Mouse (Mus musculus) heart, adult 11 months (tissue): ENCODE data around the gene Vrtn.
A peak's percentile ranks its signal among the peaks of the same experiment; 100 is the strongest.

Source experiments
- DNase-seq: peaks from one replicate; pipeline ENCODE4 v3.0.0; 2022

Vrtn gene

DNA sequence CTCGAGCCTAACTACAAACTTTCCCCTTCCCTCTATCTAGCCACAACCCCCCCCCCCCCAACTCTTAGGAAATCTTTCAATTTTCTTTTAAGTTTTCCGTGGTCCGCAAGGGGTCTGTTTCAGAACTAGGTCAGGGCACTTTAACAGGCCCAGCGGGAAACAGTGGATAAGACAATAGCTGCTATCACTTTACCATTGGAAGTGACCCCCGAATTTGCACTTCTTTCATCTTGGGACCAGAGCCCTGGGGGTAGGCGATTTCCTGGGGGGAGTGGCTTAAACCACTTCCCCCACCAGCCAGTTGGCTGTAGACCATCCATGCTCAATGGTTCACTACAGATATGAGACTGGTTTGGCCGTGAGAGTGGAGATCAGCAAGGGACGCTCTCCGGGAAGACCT is at the start of gene Vrtn:
TSS of gene Vrtn (plus strand) at position 366 of the 400 bp plus-strand sequence.
- no peak for DNase-seq

DNA sequence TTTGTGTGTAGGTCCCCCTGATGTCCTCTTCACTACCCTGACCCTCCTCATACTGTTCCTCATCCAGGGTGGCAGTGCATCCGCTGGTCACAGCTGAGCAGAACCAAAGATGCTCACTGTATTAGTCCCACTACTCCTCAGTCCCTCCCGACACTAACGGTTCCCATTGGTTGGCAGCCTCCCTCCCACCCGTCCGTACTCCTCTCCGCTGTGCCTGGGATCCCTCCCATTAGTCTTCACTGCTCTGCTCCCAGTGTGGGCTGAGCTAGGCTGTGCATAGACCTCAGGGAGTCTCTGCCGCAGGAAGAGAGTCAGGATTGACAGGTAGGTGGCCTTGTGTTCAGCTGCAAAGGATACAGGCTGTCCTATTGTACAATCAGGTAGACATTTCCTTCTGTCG is 42.5 kb upstream of the Vrtn start:
- no peak for DNase-seq

DNA sequence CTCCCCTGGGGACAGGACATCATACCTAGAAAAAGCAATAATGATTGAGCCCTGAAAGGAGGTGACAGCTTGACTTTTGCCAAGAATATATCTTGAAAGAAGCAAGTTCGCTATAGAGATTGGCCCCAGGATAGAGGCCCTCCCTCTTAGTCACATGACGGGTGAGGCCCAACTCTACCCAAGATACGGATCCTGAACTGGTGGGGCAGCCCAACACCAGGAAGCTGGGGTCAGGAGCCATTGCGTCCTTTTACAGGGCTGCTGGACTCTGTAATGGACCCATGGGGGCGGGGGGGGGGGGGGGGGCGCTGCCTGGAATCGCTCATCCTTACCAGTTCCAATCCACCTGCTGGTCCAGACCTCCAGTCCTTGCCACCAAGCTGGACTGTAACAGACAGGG is 36.8 kb upstream of the Vrtn start:
- no peak for DNase-seq

DNA sequence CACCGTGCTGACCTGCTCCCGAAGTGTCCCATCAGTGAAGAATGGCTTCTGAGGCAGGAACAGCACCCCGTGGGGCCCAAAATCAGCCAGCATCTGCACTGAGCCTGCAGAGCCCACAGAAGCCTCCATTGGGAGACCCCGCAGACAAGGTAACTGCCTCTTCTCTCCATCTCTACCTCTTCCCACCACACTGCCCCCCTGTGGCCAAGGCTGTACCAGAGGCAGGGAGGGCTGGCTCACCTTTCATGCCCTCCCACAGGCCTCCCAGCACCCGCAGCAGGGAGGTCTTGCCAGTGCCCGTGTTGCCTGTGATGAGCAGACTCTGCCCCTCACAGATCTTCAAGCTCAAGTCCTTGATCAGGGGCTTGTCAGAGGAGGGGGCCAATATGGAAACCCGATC is 35.0 kb upstream of the Vrtn start:
- no peak for DNase-seq

DNA sequence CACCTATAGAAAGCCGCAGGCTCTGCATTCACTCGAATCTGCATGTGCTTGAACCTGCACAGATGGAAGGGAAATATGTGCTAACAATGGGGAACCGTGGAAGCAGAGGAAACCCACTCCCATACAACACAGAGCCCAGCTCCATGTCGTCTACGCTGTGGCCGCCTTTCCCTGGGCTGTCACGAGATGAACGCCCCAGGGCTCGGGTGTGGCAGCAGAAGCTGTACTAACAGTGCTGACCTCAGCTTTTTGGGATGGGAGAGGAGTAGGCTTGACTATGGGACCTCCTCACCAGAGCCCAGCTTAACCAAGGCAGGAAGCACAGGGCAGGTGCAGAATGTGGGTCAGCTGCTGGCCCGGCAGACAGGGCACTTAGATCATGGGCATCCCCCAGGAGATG is 29.1 kb upstream of the Vrtn start:
- DNase-seq, result no peak

DNA sequence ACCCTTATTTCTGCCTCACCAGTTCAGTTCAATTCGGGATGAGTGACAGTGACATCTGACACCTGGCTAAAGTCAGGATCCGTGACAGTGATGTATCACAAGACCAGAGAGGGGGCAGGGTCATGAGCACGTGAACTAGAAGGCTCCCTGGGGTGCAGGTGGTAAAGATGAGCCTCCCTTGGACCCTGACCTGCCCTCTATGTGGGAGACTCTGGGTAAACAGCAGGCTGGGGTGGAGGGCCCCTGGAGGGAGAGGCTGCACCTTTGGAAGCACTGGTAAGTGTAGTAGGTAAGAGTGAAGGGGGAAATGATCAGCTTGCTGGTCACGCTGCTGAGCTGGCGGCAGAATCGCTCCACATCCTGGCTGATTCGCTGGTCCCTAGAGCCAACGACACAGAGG is 28.3 kb upstream of the Vrtn start:
- DNase-seq, result no peak

DNA sequence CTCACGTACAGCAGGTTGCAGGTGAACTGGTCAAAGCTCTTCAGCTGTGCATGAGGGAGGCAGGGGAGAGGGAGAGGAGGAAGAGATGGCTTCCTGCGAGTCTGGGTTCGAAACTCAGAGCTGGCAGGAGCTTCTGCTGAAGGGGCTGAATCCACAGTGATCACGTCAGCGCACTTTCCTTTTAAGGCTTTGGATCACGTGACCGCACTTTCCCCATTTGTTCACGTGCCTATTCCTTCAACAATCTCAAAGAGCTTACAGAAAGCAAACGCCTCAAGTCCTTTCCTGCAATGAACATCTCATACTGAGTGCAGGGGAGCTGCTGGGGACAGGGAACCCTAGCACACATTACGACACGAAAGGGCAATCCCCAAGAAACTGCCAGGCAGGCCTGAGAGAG is 26.8 kb upstream of the Vrtn start:
- no peak for DNase-seq

DNA sequence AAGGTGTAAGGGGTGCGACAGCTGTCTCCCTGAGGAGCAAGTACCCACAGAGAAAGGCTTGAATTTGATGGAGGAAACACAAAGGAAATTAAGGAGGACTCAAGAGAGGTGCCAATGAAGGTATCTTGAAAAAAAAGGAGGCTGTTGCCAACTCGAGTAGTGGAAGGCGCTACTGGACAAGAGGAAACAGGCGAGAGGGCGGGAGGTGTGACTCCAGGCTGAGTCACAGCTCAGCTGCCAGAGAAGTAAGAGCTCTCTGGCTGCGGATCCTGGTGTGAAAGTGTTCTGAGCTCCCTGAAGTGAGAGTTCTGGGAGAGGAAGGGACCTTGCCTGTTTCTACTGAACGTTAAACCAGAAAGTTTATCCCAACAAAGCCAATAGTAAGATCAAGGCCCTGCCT is 26.3 kb upstream of the Vrtn start:
- no peak for DNase-seq

DNA sequence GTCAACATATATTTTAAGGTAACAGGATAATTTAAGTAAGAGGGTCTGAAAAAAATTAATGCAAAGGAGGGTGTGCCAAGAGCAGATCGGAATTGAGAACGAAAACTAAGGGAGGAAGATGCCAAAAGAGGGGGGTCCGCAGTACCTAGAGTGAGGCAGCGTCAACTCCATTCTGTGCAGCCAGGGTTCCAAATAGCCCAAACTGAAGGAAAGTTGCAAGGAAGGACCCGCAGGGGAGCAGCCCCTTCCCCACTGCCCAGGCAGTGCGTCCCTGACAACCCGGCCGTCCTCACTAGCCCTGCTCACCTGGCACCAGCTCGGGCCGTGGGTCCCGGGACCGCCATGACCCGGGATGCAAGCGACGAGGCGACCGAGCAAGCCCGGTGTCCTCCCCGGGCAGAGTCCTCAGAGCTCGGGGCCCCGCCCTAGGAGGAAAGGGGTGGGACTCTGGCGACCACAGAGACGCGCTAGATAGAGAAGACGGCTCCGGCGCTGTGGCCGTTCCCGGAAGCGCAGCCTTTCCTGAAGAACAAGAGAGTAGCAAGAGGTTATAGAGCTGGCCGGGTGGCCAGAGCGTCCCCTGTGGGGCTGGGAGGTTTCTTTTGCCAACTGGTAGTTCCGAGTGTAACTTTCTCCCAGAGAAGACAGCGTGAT is 23.7 kb upstream of the Vrtn start, which contains the start of gene Abcd4:
TSS of gene Abcd4 (minus strand) at position 437 of the 654 bp plus-strand sequence.
- peak; percentile 100 for DNase-seq

DNA sequence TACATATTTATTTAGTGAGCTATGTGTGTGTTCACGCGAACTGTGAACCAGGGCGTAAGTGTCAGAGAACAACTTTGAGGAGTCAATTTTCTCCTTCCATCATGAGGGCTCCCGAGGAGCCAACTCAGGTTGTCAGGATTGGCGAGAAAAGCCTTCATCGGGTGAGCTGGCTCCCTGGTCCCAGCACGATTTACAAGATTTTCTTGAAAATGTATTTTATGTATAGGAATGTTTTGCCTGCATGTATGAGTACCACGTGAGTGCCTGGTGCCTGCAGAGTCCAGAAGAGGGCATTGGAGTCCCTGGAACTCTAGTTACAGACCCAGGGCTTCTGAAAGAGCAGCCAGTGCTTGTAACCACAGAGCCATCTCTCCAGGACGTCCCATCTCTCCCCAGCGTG is 23.2 kb upstream of the Vrtn start:
- DNase-seq, result no peak

DNA sequence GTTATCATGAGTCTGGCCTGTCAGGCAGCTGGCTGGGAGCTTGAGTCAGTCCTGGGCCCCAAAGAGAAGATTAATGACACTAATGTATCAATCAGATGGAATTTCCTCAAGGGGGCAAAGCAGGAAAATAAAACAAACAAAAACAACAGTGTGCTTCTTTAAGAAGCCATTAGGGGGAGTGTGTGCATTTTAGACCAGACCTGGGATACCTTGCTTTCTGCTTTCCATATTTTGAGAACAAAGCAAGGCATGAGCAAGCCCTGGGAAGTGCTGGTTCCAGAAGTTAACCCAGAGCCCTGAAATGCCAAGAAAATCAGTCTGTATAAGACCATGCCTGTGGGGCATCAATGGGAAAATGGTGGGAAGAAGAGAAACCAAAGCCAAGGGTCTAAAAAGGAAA is 19.8 kb upstream of the Vrtn start:
- DNase-seq, result no peak

DNA sequence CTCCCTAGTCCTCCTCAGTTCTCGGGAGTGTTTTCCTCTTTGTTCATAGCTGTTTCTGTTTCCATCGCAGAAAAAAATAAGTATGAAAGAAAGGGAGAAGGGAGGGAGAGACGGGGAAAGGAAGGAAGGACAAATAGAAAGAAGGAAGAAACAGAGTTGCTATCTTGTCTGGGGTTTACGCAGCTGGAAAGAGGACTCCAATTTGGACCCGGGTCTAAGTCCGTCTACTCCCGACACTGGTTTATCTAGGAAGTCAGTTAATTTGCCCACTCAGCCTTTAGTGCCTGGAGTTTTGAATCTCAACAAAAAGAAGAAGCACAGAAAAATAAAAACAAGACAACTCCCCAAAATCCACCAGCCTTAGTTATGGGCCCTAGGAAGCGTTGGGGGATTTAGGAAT is 16.2 kb upstream of the Vrtn start:
- DNase-seq, result no peak

DNA sequence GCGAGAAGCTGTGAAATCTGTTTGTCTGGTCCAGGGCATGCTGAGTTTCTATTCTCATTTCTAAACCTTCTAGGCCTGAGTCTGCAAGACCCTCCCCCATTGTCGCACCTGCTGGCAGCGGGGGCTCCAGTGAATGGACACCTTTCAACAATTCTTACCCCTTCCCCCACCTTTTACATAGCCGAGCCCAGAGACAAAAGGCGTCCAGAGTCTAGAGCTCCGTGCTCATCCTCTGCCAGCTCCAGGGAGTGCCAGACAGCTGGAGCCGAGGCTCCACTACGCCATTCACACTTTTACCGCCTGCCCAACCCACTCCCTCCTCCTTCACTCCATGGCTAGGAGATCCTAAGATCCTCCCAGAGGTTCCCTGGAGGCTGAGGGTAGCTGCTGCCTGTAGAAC is 15.7 kb upstream of the Vrtn start:
- DNase-seq, result no peak

DNA sequence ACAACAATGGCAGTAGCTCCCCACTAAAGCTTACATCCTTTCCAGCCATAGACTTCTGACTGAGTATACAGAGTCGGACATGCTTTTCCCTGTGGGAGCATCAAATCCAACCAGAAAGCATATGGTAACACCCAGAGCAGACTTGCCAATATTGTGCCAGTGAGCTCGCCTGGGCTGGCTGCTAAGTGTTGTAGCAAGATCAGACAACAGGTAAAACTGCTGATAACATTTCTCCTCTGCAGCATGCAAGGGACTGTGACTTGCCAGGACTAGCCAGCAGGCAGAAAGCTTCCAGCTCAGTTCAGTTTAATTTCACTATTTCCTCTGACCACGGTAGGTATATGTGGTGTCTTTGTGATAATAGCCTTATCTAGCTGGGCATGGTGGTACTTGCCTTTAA is 9.0 kb upstream of the Vrtn start:
- DNase-seq, result no peak

DNA sequence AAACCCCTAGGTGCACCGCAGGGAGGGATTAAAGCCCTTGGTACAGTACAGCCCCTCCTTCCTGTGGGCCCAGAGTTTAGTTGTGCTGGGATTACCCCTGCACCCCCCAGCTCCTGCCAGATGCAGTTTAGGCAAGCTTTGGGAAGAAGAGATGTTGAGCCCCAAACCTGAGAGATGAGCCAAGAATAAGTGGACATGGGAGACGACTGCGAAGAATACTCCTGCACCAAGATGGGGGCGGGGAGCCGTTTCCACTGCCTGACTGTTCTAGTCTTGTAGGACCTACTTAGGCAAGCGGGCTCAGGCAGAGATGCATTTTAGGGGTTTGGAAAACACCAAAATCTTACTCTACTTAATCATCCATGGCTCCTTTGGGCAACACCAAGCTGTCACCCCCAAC is 566 bp upstream of the Vrtn start:
- DNase-seq, result no peak

DNA sequence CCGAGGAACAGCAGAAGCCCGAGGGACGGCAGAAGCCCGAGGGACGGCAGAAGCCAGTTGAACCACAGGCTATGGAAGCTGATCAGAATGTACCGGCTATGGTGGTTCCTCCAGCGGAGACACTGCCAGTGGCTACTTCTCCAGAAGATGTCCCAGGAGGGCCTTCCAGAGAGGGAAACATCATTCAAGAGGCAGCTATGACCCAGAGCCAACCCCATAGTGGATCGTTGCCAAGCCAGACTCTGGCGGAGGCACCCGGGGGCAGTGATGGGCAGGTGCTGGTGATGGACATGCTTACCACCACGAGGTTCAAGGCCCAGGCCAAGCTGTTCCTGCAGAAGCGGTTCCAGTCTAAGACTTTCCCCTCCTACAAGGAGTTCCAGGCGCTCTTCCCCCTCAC is 9.4 kb downstream of the Vrtn start:
- DNase-seq, result no peak

DNA sequence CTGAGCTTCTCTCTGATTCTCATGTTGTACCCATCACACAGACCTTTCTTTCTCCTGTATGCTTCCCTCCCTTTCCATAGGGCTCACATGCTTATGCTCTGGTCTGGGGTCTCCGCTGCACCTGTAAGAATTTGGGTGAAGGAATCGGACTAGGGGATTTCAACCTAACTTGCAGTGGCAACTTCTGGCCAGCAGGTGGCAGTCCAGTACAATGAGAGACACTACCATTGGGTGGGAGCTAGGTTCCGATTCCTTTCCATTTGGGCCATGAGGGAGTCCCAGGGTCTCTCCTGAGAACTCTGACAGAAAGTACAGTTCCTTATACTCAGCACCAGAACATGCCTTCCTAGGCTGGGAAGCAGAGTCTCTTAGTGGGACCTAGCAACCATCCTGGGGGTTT is 13.1 kb downstream of the Vrtn start:
- peak; percentile 89 for DNase-seq

DNA sequence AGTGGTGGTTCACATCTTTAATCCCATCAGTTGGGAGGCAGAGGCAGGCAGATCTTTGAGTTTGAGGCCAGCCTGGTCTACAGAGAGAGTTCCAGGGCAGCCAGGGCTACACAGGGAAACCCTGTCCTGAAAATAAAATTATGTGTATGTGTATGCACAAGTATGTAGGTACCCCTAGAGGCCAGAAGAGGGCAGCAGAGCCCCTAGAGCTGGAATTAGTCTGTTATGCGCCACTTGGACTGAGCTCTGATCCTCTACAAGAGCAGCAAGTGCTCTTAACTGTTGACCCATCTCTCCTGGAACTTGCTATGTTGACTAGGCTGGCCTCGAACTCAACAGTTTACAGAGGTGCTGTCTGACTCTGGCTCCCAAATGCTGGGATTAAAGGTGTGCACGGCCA is 29.7 kb downstream of the Vrtn start:
- no peak for DNase-seq

DNA sequence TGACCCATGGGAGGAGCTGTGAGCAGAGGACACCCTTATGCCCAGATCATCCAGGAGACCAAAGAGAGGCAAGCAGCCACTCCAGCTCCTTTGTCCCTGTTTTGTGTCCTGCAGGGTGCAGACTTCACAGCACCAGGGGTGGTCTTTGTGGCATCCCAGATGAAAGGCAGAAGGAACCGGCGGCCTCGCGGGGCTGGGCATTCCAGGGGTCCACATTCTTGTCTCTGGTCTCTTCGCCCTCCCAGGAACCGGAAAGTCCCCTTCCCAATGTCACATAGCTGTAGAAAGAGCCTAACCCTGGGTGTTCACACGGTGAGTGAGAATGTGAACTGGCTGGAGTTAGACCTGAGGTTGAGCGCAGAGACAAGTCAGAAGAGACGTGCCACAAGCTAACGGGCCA is 30.8 kb downstream of the Vrtn start:
- no peak for DNase-seq

DNA sequence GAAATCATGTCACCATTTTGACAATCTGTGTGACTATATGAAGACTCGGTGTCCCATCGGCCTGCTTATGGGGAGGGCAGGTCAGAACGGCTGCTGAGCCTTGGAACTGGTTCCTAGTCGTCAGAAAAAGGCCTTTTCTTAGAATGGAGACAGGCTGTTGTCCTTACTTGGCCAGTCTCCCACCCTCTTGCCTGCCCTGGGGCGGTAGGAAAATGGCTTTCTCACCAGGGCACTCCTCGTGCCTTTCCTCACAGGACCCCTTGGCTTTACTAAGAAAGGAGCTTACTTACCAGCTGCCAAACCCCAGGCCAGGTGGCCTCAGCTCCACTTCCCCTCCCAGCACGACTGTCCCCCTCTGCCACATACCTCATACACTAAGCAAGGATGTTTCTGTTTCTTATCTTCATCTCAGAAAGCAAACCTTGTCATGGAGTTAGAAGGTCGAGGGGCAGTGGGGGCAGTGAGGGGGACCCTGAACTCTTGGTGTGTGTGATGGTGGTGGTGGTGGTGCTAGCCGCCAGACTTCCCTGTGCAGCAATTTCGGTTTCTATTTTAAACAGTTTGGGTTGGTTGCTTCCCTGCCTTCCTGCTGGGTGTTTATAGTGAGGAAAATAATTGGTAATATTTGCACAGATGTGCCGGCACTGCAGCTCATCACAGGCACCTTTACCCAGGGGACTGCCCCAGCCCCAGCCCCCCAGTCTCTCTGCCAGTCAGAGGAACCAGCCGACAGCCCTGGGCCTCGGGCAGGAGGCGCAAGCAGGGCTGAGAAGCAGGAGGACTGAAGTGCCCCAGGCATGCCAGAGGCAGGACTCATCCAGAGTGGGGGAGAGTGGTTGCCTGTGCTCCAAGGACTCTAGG is 34.1 kb downstream of the Vrtn start:
- no peak for DNase-seq

DNA sequence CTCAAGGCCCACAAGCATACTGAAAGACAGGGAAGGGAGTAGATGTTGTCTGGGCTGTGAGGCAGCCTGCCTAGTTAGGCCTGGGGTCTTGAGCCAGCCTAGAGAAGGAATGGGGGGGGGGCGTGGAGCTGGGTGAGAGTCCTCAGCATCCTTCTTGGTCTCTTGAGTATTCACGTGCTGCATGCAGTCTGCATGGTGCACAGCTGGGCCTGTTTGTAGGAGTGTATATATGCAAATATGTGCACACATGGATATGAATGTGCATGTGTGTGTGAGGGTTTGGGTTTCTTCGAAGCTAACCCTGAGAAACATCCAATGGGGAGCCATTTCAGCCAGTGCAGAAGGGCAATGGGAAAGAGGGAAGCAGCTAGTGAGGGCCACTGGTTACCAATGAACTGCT is 35.2 kb downstream of the Vrtn start:
- no peak for DNase-seq

DNA sequence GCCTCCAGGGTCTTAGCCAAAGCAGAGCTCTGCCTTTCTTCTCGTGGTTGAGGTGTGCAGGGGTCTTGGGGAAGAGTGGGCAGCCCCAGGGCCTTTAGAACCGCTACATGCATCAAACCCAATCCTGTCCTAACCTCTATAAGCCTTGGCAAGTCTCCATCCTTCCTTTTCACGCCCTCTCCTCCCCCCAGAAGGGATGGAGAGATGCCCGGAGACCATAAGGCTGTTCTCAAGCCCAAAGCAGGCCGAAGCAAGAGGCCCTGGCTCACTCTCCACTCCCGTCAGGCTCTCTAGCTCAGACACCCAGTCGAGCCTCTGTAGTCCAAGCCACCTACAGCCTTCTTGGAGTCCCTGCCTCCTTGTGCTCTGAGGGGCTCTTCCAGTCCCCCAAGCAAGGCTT is 43.8 kb downstream of the Vrtn start:
- no peak for DNase-seq

DNA sequence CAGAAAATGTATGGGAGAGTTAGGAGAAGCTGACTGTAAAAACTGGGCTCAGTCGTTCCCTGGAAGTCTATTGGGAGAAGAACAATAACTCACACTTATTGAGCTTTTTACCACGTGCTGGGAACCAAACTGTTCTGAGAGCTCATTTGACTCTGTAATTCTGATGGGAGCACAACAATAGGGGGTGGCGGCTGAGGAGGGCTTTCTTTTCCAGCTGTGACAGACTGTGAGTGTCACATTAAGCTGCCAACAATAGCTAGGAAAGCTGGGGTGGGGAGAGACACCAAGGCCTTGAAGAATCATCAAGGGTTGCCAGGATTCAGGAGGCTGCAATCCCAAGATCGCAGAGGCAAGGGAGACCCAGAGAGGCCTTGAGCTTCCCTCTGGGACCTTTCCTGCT is 45.4 kb downstream of the Vrtn start:
- DNase-seq, result no peak

DNA sequence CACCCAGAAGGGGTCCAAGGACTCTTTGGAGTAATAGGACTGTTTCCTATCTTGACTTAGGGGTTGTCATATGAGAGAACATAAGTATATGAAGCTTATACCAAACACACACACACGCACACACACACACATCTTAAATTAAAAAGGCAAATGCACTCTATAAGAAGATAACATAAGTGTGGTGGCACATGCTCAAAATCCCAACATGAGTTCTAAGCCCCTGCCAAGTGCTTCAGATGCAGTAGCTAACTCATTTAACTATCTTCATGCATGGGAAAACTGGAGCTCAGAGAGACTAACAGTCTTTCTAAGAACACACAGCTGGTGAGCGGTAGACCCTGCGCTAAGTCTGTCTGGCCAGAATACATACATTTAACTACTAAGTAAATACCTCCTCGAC is 46.7 kb downstream of the Vrtn start:
- no peak for DNase-seq

DNA sequence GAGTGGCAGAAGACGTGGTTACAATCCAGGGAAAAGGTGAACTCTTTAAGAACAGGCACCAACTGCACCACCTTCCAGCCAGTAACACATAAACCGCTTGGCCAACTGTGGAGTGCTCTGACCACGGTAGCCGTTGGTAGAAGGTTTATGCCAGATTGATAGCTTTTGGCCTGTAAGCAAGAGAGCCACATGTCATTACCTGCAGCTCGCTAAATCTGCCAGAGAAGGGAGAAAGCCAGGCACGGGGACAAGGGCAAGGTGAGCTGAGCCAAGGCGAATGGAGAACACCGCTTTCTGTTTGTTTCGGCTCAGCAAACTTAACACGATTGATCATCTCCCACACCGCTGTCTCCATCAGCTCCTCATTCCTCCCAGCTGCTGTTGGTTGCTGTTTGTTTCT is 48.2 kb downstream of the Vrtn start:
- no peak for DNase-seq
